Mouse (Mus musculus) embryonic stem cell, embryonic (primary cell): ENCODE measurements around the gene Cacna2d3.

ENCODE experiments used
- CTCF ChIA-PET, 4 experiments: fragments of 300-600 bp in 2 of 4; fragments of 350-600 bp in 2 of 4; sonication (Branson Sonifier 250); formaldehyde crosslinking; loops; one replicate each; lab custom pipeline; 2022; ENCODE audit warnings: inconsistent platforms in 2 of 4; lab: Charles Lee
- POLR2A ChIA-PET, 4 experiments: fragments of 300-600 bp in 2 of 4; fragments of 350-600 bp in 2 of 4; sonication (Branson Sonifier 250); formaldehyde crosslinking; loops; one replicate each; lab custom pipeline; 2022; ENCODE audit warnings: antibody characterized with exemption in 4 of 4, inconsistent platforms in 1 of 4; lab: Charles Lee

The Cacna2d3 gene

GRCm38 (mm10) chr14:28864925-28865324, 856.7 kb downstream of the Cacna2d3 start:
- POLR2A ChIA-PET, result no interaction called here
- CTCF ChIA-PET, result no interaction called here

- ChIA-PET CTCF (no interaction called here), POLR2A (interaction anchor here in 1 of 4 experiments (0.6 kb wide), 1 partner anchor 142 kb away, joined by 3 read pairs; no protein-coding TSS in a partner anchor)
Observed at GRCm38 (mm10) chr14:28861142-28861541, 860.5 kb downstream of the Cacna2d3 start.
